ENCODE assay signal across 23 mouse cellular contexts in genomic region chr16:23274005-23274404, GRCm38 (mm10). TPM values are rescaled to one million over a fixed set of nuclear protein-coding genes. Genes with fewer than 3 reads are reported as not detected.
A peak's percentile ranks its signal among the peaks of the same experiment; 100 is the strongest.
DNase-seq lines count a peak whose midpoint lies in the region; ATAC-seq and TF ChIP-seq lines count a peak whose summit lies in the region.
"Had no signal": no experiment of that assay in that cellular context is flagged by ENCODE, and none has a peak within 500 bp of the region (broad histone marks: within the 10 kb centered on the region; RNA-seq: fewer than 3 reads in every experiment).

No protein-coding gene starts in this region.

- TF ChIP-seq CTCF in heart, adult 2 months (IDR thresholded peaks at IDR 0.05), result no peak
- no peak for TF ChIP-seq CTCF in spleen, adult 2 months (IDR thresholded peaks at IDR 0.05; ENCODE audit: extremely low read depth, insufficient read depth, insufficient read length, insufficient replicate concordance)
- no peak for TF ChIP-seq CTCF in olfactory bulb, adult 2 months (IDR thresholded peaks at IDR 0.05; ENCODE audit: insufficient read depth, low read depth, low read length)

- 0 out of 2 replicates have a peak, but pooled peaks cover 2% of the 10 kb centered on the region for H3K36me3 ChIP-seq in heart, embryonic 10.5 days
- H3K36me3 ChIP-seq in heart, adult 2 months (ENCODE audit: control insufficient read depth, insufficient read depth, low read length), result no peaks in the 10 kb centered on the region; the same call in 1 of the 2 replicates
- H3K36me3 ChIP-seq in spleen, adult 2 months (ENCODE audit: control insufficient read depth, insufficient read depth, low read length), result no peaks in the 10 kb centered on the region; the same call in 1 of the 2 replicates
- H3K36me3 ChIP-seq: forebrain, embryonic 15.5 days; liver, embryonic 13.5 days; lung, embryonic 15.5 days had no signal

- H3K9ac ChIP-seq in heart, adult 2 months (ENCODE audit: low read depth, low read length), result no peak overlapping the region
- H3K9ac ChIP-seq: forebrain, embryonic 15.5 days; hindbrain, embryonic 13.5 days; liver, embryonic 13.5 days; lung, embryonic 15.5 days had no signal

- H3K27ac ChIP-seq in heart, embryonic 10.5 days, result 0 out of 2 replicates have a peak overlapping the region, but pooled peaks have one; percentile 6
- H3K27ac ChIP-seq in heart, adult 2 months, result no peak overlapping the region
- peak overlapping the region; percentile 68 for H3K27ac ChIP-seq in spleen, adult 2 months (ENCODE audit: insufficient read depth, low read length)
- H3K27ac ChIP-seq in olfactory bulb, adult 2 months (ENCODE audit: insufficient read depth, low read depth, low read length), result peak overlapping the region; percentile 20; the same call in 1 of the 2 replicates
- H3K27ac ChIP-seq: forebrain, embryonic 15.5 days; hindbrain, embryonic 13.5 days; liver, embryonic 13.5 days; lung, embryonic 15.5 days had no signal

- DNase-seq in heart, embryonic 10.5 days (ENCODE audit: low spot score), result no peak
- DNase-seq in heart, adult 2 months, result no peak
- no peak for DNase-seq in spleen, adult 2 months (ENCODE audit: low read depth in 1 of 2, low spot score in 2 of 2)
- no peak for DNase-seq in spleen, postnatal 10 days (ENCODE audit: low spot score in 2 of 2)
- DNase-seq in urinary bladder, postnatal 36 days (ENCODE audit: low spot score in 2 of 2), result no peak
- DNase-seq: cerebellum, adult 18-20 months; cerebellum, postnatal 14 days; embryo, embryonic 11 days; heart, adult 18-20 months; kidney, adult 2 months; kidney, postnatal 10 days; liver, embryonic 13.5 days; lung, postnatal 36 days; right cerebral cortex, postnatal 14 days; thymus, postnatal 25 days had no signal

- H3K9me3 ChIP-seq in heart, embryonic 10.5 days, result no peaks in the 10 kb centered on the region
- H3K9me3 ChIP-seq: forebrain, embryonic 15.5 days; hindbrain, embryonic 13.5 days; liver, embryonic 13.5 days; lung, embryonic 15.5 days; megakaryocyte, embryonic 14.5 days had no signal

- WGBS in heart, embryonic 10.5 days, result 70% methylated on average over 6 of the region's 6 CpGs
- WGBS in heart, adult 2 months, result 88% methylated on average over 6 of the region's 6 CpGs
- WGBS in spleen, adult 2 months, result 53% methylated on average over 6 of the region's 6 CpGs
- 92% methylated on average over 6 of the region's 6 CpGs for WGBS in olfactory bulb, adult 2 months

- no peaks in the 10 kb centered on the region for H3K79me2 ChIP-seq in heart, adult 2 months (replicated peaks; ENCODE audit: control insufficient read depth, insufficient read depth, low read length)

- H3K4me1 ChIP-seq in heart, embryonic 10.5 days, result peaks cover 47% of the 10 kb centered on the region
- peaks cover 15% of the 10 kb centered on the region for H3K4me1 ChIP-seq in heart, adult 2 months (ENCODE audit: control insufficient read depth, insufficient read depth, low read length)
- H3K4me1 ChIP-seq in spleen, adult 2 months (ENCODE audit: control insufficient read depth, insufficient read depth, insufficient read length), result peaks cover 54% of the 10 kb centered on the region
- H3K4me1 ChIP-seq in olfactory bulb, adult 2 months (ENCODE audit: control insufficient read depth, insufficient read depth, low read length), result peaks cover 32% of the 10 kb centered on the region

- peak; percentile 63 for ATAC-seq in activated CD4-positive, CD25-positive, alpha-beta regulatory T cell, adult 4 months
- ATAC-seq in monocyte, adult 5-6 weeks (replicated peaks; ENCODE audit: insufficient number of reproducible peaks, low FRiP score, low TSS enrichment, poor library complexity, severe bottlenecking), result no peak
- ATAC-seq: forebrain, embryonic 15.5 days; midbrain, embryonic 16.5 days had no signal

- TF ChIP-seq POLR2A in heart, adult 2 months (IDR thresholded peaks at IDR 0.05; ENCODE audit: insufficient read depth, low read depth, low read length), result no peak
- TF ChIP-seq POLR2A in spleen, adult 2 months (IDR thresholded peaks at IDR 0.05; ENCODE audit: low read depth, low read length), result no peak
- no peak for TF ChIP-seq POLR2A in olfactory bulb, adult 2 months (IDR thresholded peaks at IDR 0.05; ENCODE audit: insufficient read depth, low read depth, low read length)

- H3K4me3 ChIP-seq in heart, embryonic 10.5 days, result no peak overlapping the region
- no peak overlapping the region for H3K4me3 ChIP-seq in heart, adult 2 months
- H3K4me3 ChIP-seq in spleen, adult 2 months (ENCODE audit: extremely low read depth, insufficient read depth, insufficient read length), result no peak overlapping the region
- no peak overlapping the region for H3K4me3 ChIP-seq in olfactory bulb, adult 2 months (ENCODE audit: insufficient read depth, low read depth, low read length)
- H3K4me3 ChIP-seq: forebrain, embryonic 15.5 days; hindbrain, embryonic 13.5 days; liver, embryonic 13.5 days; lung, embryonic 15.5 days; megakaryocyte, embryonic 14.5 days had no signal

- intact Hi-C loops in heart, adult 2 months (cut with DNase I), result loop anchor here (5.0 kb wide), 2 partner anchors 47 to 122 kb away; no protein-coding TSS in a partner anchor

- peaks cover 11% of the 10 kb centered on the region; the same call in 1 of the 2 replicates for H3K27me3 ChIP-seq in heart, embryonic 10.5 days (ENCODE audit: insufficient read depth, poor library complexity, severe bottlenecking)
- H3K27me3 ChIP-seq in heart, adult 2 months (ENCODE audit: control insufficient read depth, insufficient read depth, low read length), result no peaks in the 10 kb centered on the region
- H3K27me3 ChIP-seq in spleen, adult 2 months (ENCODE audit: control insufficient read depth, insufficient read depth, low read length), result no peaks in the 10 kb centered on the region
- H3K27me3 ChIP-seq: forebrain, embryonic 15.5 days; hindbrain, embryonic 13.5 days; liver, embryonic 13.5 days; lung, embryonic 15.5 days had no signal

- TF ChIP-seq EP300 in heart, adult 2 months (IDR thresholded peaks at IDR 0.05; ENCODE audit: insufficient read depth, low read depth, low read length), result no peak

RNA-seq across cellular contexts. Expression of gene St6gal1, which starts 49.5 kb away (rescaled TPM):
- polyA plus RNA-seq in heart, embryonic 10.5 days (2016; fragmentation: Nextera tagmentation; extraction: Ambion mirVana), result 11.2 and 18.0 TPM in 2 replicates
- 1 to 10 TPM; 8.4 to 9.9 TPM for total RNA-seq in heart, adult 2 months (2021)
- 6.0 and 9.9 TPM in 2 replicates for polyA plus RNA-seq in heart, adult 2 months (2012; rRNA removed)
- 30.5 and 33.1 TPM in 2 replicates for polyA plus RNA-seq in spleen, adult 2 months (2012; rRNA removed)
- 10 to 100 TPM; 68.6 to 88.1 TPM for polyA plus RNA-seq in activated CD4-positive, CD25-positive, alpha-beta regulatory T cell, adult 4 months (2017; shearing (Covaris generic))
- not detected in 2 replicates for polyA plus RNA-seq in olfactory bulb, adult 2 months (2012; ENCODE audit: insufficient read depth, insufficient read length, low replicate concordance, missing spikeins)
- 27.2 to 29.6 TPM (median 27.3 TPM) in 3 replicates for total RNA-seq in monocyte, adult 5-6 weeks (2017)
